Mouse (Mus musculus) neutrophil, adult 5-6 weeks (primary cell): Measurements from ENCODE around the gene Dis3l2. TPM values are rescaled to one million over a fixed set of nuclear protein-coding genes. Genes with fewer than 3 reads are reported as not detected.

Experiments used
- ATAC-seq: fragments of 151-379, 151-347 bp; 2 replicates; pipeline ENCODE4 v1.8.0; 2017; ENCODE audit warnings: mild to moderate bottlenecking, moderate TSS enrichment; ENCODE audit not compliant: insufficient number of reproducible peaks, poor library complexity, low FRiP score, severe bottlenecking; ENCODE audit errors: extremely low read depth
- total RNA-seq: library from RNA; stranded (forward); fragments of 200-1000 nt; gene quantifications from 2 replicates; pipeline ENCODE4 v1.2.3, GENCODE M21; 2017

The Dis3l2 gene
- total RNA-seq, 1 experiment from 2014 or later = 15.5 TPM

DNA sequence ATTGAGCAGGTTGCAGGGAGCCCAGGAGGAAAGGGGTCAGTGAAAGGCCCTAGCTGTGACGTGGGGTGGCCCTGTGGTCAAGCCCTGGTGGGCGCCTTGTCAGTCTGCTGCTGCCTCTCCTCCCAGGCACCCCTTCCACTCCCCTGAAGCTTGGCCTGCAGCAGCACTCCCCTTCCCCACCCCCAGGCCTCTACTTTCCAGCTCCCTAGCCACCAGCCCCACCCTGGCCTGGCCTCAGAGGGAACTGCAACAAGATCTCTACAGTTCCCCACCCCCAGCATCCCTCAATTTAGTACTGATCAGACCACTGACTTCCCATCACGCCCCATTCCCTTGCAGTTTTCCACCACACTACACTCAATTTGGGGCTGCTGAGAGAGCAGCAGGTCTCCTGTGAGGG is 332.7 kb downstream of the Dis3l2 start:
- ATAC-seq = no peak

DNA sequence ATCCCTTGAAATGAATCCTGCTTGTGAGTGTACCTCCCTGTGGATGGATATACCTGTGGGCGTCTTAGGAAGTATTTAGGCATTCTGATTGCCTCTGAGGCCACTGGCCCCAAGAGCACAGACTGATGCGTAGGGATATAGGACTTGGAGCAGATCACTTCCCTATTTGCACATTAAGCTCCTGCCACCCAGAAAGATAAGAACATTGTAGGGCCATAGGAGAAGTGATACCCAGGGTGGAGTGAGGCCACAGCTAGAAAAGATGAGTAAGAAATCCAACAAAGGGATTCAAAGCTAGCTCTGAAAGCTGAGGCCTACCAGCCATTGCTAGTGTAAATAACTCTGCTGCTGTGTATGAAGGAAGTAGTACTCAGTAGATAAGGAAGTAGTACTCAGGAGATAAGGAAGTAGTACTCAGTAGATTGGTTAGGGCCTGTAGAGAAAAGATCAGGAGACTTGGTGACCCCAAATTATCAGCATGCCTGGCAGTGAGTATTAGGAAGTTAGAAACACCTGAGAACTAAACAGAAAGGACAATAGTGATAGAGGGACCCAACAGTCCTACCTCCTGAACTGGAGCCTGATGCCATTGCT is 335.0 kb downstream of the Dis3l2 start:
- ATAC-seq = no peak

GRCm38 (mm10) chr1:87041119-87041518 is 337.5 kb downstream of the Dis3l2 start:
- ATAC-seq = no peak

DNA sequence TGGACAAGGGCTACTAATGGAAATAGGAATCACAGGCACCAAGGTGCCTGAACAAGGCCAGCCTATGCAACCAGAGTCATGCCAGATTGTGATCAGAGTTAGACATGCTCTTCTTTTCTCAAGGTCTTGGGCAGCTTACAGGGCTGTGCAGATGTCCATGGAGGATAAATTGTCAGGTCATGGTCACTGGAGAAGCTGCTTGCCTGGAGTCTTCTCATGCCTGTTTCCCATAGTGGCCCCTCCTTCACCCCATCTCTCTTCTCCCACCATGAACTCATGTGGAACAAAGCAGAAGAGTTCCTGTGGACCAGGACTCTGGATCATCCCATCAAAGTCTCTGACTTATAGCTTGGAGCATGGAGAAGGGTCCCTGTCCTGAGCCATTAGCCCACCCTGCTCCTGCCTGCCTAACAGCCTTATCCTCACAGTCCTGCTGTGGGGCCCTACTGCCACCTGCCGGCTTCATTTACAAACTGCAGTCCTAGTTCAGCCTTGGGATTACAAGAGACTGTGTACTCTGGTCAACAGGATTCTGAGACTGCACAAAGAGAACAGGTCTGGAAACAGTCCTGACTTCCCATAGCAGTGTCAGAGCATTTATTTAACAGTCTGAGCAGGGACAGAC is 338.3 kb downstream of the Dis3l2 start:
- no peak for ATAC-seq

- no peak for ATAC-seq
Observed at GRCm38 (mm10) chr1:87050072-87050471, 346.5 kb downstream of the Dis3l2 start.

DNA sequence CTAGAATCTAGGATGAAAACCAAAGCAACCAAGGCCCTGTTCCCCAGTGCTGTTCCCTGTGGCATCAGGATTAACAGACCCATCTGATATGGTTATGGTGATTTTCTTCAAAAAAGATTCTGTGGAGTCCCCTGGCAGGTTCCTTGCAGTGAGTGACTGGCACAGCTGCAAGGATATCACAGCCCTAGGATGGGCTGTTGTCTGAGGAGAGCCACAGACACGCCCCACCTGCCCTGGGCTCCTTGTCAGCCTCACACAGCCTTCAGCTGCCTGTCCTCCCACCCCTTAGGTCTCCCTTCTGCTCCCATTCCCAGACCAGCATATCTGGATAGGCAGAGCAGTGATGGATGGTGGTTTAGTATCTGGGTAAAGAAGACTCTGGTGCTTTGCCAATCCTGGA is 347.1 kb downstream of the Dis3l2 start:
- no peak for ATAC-seq

GRCm38 (mm10) chr1:87051369-87051768 is 347.8 kb downstream of the Dis3l2 start:
- ATAC-seq = no peak

- ATAC-seq = no peak
Observed at GRCm38 (mm10) chr1:87057075-87057474, 353.5 kb downstream of the Dis3l2 start.

GRCm38 (mm10) chr1:87059042-87059665 is 355.5 kb downstream of the Dis3l2 start:
- ATAC-seq = no peak

DNA sequence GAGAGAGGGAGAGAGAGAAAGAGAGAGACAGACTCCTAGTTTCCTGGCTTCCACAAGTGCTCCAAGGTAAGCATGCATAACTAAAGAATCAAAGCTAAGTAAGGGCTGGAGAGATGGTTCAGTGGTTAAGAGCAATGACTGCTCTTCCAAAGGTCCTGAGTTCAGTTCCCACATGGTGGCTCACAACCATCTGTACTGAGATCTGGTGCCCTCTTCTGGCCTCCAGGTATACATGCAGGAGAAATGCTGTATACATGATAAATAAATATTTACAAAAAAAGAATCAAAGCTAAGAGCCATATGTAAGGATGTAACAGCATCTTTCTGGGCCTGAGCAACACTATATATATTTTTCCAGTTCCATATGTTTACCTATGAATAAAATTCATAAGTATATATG is 357.3 kb downstream of the Dis3l2 start:
- ATAC-seq = no peak

- no peak for ATAC-seq
Observed at GRCm38 (mm10) chr1:87070720-87071119, 367.1 kb downstream of the Dis3l2 start.

- ATAC-seq = no peak
Observed at GRCm38 (mm10) chr1:87073776-87074175, 370.2 kb downstream of the Dis3l2 start.

GRCm38 (mm10) chr1:87086196-87086595 is 382.6 kb downstream of the Dis3l2 start:
- ATAC-seq = no peak

DNA sequence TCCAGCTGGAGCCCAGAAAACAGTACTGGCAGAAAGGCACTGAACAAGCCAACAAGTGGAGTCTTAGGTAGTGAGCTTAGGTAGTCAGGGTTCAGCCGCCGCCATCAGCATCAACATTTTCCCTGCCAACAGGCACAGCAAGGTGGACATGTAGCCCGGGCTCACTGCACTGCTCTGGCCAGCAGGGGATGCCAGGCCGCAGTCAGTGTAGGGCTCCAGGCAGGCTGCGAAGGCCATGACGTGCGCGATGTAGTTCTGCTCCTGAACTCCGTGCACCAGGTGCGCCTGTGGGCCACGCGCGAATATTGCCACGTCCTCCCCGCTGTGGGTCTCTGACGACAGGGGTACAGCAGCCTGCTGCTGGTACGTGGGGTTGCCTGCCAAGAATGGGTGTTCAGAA is 383.4 kb downstream of the Dis3l2 start:
- ATAC-seq = no peak

DNA sequence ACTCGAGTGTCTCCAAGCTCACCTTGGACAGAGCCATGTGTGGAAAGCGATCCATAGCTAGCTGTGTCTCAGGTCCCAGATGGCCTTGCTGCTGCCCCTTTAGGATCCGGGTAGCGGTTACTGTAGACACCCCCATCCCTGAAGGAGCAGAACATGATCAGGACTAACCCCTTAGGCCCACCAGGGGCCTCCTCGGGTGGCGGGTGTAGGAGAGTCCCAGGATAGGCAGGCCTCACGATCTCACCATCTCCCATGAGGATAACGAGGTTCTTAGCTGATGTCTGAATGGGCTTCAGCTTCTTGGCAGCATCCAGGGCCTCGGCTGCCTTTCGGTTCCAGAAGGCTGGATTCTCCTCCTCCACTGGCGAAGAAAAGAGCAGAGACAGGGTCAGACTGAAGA is 385.6 kb downstream of the Dis3l2 start:
- no peak for ATAC-seq

GRCm38 (mm10) chr1:87089828-87090227 is 386.2 kb downstream of the Dis3l2 start, which contains the start of gene Alppl2:
Gene Alppl2 (minus strand): TSS chr1:87089928.
- no peak for ATAC-seq

- no peak for ATAC-seq
Observed at GRCm38 (mm10) chr1:87095642-87096041, 392.0 kb downstream of the Dis3l2 start.

GRCm38 (mm10) chr1:87098358-87098975 is 394.9 kb downstream of the Dis3l2 start:
- no peak for ATAC-seq
